Mouse (Mus musculus): ENCODE measurements around the gene Sumo1. TPM values are rescaled to one million over a fixed set of nuclear protein-coding genes. Genes with fewer than 3 reads are reported as not detected.
"Not testable (repeated sequence)": the region's sequence is repeated elsewhere in the genome, so short reads cannot be mapped to it uniquely, and the experiment has no call there.

Gene Sumo1
- total RNA-seq, 2 experiments from 2014 or later = 124 to 128 TPM

- Histone ChIP-seq H3K4me3 (no peak overlapping the region), H3K27ac (no peak overlapping the region)
- no peak for TF ChIP-seq CTCF (IDR thresholded peaks at IDR 0.05)
- intact Hi-C loops (cut with DNase I) = no loop called here
- no peak for DNase-seq (ENCODE audit: extremely low spot score in 1 of 2, low spot score in 2 of 2)
Measured at GRCm38 (mm10) chr1:59631986-59632659, 38.5 kb downstream of the Sumo1 start.

GRCm38 (mm10) chr1:59630356-59630755, 40.3 kb downstream of the Sumo1 start:
- H3K27ac ChIP-seq; intact Hi-C loops (cut with DNase I); DNase-seq (ENCODE audit: extremely low spot score in 1 of 2, low spot score in 2 of 2); H3K4me3 ChIP-seq: not testable (repeated sequence)

GRCm38 (mm10) chr1:59629194-59629593, 41.4 kb downstream of the Sumo1 start:
- intact Hi-C loops (cut with DNase I) = loop anchor here (10.0 kb wide), 1 partner anchor 854 kb away; no protein-coding TSS in a partner anchor
- no peak for TF ChIP-seq CTCF (IDR thresholded peaks at IDR 0.05)
- no peak overlapping the region for H3K27ac ChIP-seq
- H3K4me3 ChIP-seq = no peak overlapping the region
- DNase-seq (ENCODE audit: extremely low spot score in 1 of 2, low spot score in 2 of 2) = no peak

- Histone ChIP-seq H3K4me3 (no peak overlapping the region), H3K27ac (no peak overlapping the region)
- DNase-seq (ENCODE audit: extremely low spot score in 1 of 2, low spot score in 2 of 2) = no peak
- no peak for TF ChIP-seq CTCF (IDR thresholded peaks at IDR 0.05)
- intact Hi-C loops (cut with DNase I) = loop anchor here (10.0 kb wide), 1 partner anchor 851 kb away; no protein-coding TSS in a partner anchor
Measured at GRCm38 (mm10) chr1:59625410-59625809, 45.2 kb downstream of the Sumo1 start.

GRCm38 (mm10) chr1:59623325-59624017, 47.2 kb downstream of the Sumo1 start:
- H3K27ac ChIP-seq = no peak overlapping the region
- DNase-seq (ENCODE audit: extremely low spot score in 1 of 2, low spot score in 2 of 2) = peak; percentile 62 to 71
- intact Hi-C loops (cut with DNase I) = loop anchor here (1.0 to 10.0 kb wide), 4 partner anchors 141 to 849 kb away; partner anchors contain the start of gene Fzd7
- peak; percentile 94 for TF ChIP-seq CTCF (IDR thresholded peaks at IDR 0.05)
- H3K4me3 ChIP-seq = no peak overlapping the region

- intact Hi-C loops (cut with DNase I) = no loop called here
- no peak overlapping the region for H3K4me3 ChIP-seq
- H3K27ac ChIP-seq = no peak overlapping the region
- TF ChIP-seq CTCF (IDR thresholded peaks at IDR 0.05) = no peak
- no peak for DNase-seq (ENCODE audit: extremely low spot score in 1 of 2, low spot score in 2 of 2)
Measured at GRCm38 (mm10) chr1:59619201-59619600, 51.4 kb downstream of the Sumo1 start.

- no peak for DNase-seq (ENCODE audit: extremely low spot score in 1 of 2, low spot score in 2 of 2)
- no peak for TF ChIP-seq CTCF (IDR thresholded peaks at IDR 0.05)
- intact Hi-C loops (cut with DNase I) = no loop called here
- Histone ChIP-seq H3K4me3 (no peak overlapping the region), H3K27ac (no peak overlapping the region)
Measured at GRCm38 (mm10) chr1:59615021-59615420, 55.6 kb downstream of the Sumo1 start.

- peak; percentile 57 for TF ChIP-seq CTCF (IDR thresholded peaks at IDR 0.05)
- no peak overlapping the region for H3K4me3 ChIP-seq
- intact Hi-C loops (cut with DNase I) = no loop called here
- peak; percentile 15 to 25 for DNase-seq (ENCODE audit: extremely low spot score in 1 of 2, low spot score in 2 of 2)
- no peak overlapping the region for H3K27ac ChIP-seq
Measured at GRCm38 (mm10) chr1:59613795-59614194, 56.8 kb downstream of the Sumo1 start.

- no peak for DNase-seq (ENCODE audit: extremely low spot score in 1 of 2, low spot score in 2 of 2)
- intact Hi-C loops (cut with DNase I) = no loop called here
- Histone ChIP-seq H3K4me3 (no peak overlapping the region), H3K27ac (no peak overlapping the region)
- TF ChIP-seq CTCF (IDR thresholded peaks at IDR 0.05) = peak; percentile 3
Measured at GRCm38 (mm10) chr1:59610929-59611328, 59.7 kb downstream of the Sumo1 start.

GRCm38 (mm10) chr1:59609896-59610295, 60.7 kb downstream of the Sumo1 start:
- H3K4me3 ChIP-seq = no peak overlapping the region
- no peak for DNase-seq (ENCODE audit: extremely low spot score in 1 of 2, low spot score in 2 of 2)
- TF ChIP-seq CTCF (IDR thresholded peaks at IDR 0.05) = no peak
- no peak overlapping the region for H3K27ac ChIP-seq
- intact Hi-C loops (cut with DNase I) = no loop called here

- peak; percentile 42 for TF ChIP-seq CTCF (IDR thresholded peaks at IDR 0.05)
- H3K27ac ChIP-seq = no peak overlapping the region
- no peak overlapping the region for H3K4me3 ChIP-seq
- no peak for DNase-seq (ENCODE audit: extremely low spot score in 1 of 2, low spot score in 2 of 2)
- intact Hi-C loops (cut with DNase I) = no loop called here
Measured at GRCm38 (mm10) chr1:59609458-59609857, 61.2 kb downstream of the Sumo1 start.

- intact Hi-C loops (cut with DNase I) = no loop called here
- no peak for DNase-seq (ENCODE audit: extremely low spot score in 1 of 2, low spot score in 2 of 2)
- TF ChIP-seq CTCF (IDR thresholded peaks at IDR 0.05) = no peak
- H3K4me3 ChIP-seq = no peak overlapping the region
- no peak overlapping the region for H3K27ac ChIP-seq
Measured at GRCm38 (mm10) chr1:59608920-59609319, 61.7 kb downstream of the Sumo1 start.

Data from left cerebral cortex, adult 2 months (tissue).